Mouse (Mus musculus): ENCODE measurements around the gene B4galnt3. TPM values are rescaled to one million over a fixed set of nuclear protein-coding genes. Genes with fewer than 3 reads are reported as not detected.

The B4galnt3 gene
- total RNA-seq, 4 experiments from 2014 or later = 0.35 to 1.2 (median 0.87) TPM

- DNase-seq (ENCODE audit: low spot score in 2 of 2) = no peak
These were observed 19.5 kb downstream of the B4galnt3 start for GRCm38 (mm10) chr6:120274887-120275286.

- DNase-seq (ENCODE audit: low spot score in 2 of 2) = no peak
These were observed 20.2 kb downstream of the B4galnt3 start for GRCm38 (mm10) chr6:120274181-120274580.

- DNase-seq (ENCODE audit: low spot score in 2 of 2) = no peak
These were observed 30.2 kb downstream of the B4galnt3 start for GRCm38 (mm10) chr6:120264151-120264550.

- no peak for DNase-seq (ENCODE audit: low spot score in 2 of 2)
These were observed 30.8 kb downstream of the B4galnt3 start for GRCm38 (mm10) chr6:120263608-120264007.

- no peak for DNase-seq (ENCODE audit: low spot score in 2 of 2)
These were observed 31.4 kb downstream of the B4galnt3 start for GRCm38 (mm10) chr6:120262886-120263531.

- DNase-seq (ENCODE audit: low spot score in 2 of 2) = no peak
These were observed 34.9 kb downstream of the B4galnt3 start for GRCm38 (mm10) chr6:120259481-120259880.

- no peak for DNase-seq (ENCODE audit: low spot score in 2 of 2)
These were observed 37.9 kb downstream of the B4galnt3 start for GRCm38 (mm10) chr6:120256431-120256935.

GRCm38 (mm10) chr6:120255701-120256100 lies 38.7 kb downstream of the B4galnt3 start:
- no peak for DNase-seq (ENCODE audit: low spot score in 2 of 2)

- no peak for DNase-seq (ENCODE audit: low spot score in 2 of 2)
These were observed 39.2 kb downstream of the B4galnt3 start for GRCm38 (mm10) chr6:120255144-120255543.

- no peak for DNase-seq (ENCODE audit: low spot score in 2 of 2)
These were observed 39.7 kb downstream of the B4galnt3 start for GRCm38 (mm10) chr6:120254640-120255039.

- no peak for DNase-seq (ENCODE audit: low spot score in 2 of 2)
These were observed 41.6 kb downstream of the B4galnt3 start for GRCm38 (mm10) chr6:120252741-120253140.

GRCm38 (mm10) chr6:120251010-120251409 lies 43.3 kb downstream of the B4galnt3 start:
- no peak for DNase-seq (ENCODE audit: low spot score in 2 of 2)

- no peak for DNase-seq (ENCODE audit: low spot score in 2 of 2)
These were observed 44.5 kb downstream of the B4galnt3 start for GRCm38 (mm10) chr6:120249831-120250230.

GRCm38 (mm10) chr6:120246676-120247075 lies 47.7 kb downstream of the B4galnt3 start:
- no peak for DNase-seq (ENCODE audit: low spot score in 2 of 2)

- DNase-seq (ENCODE audit: low spot score in 2 of 2) = no peak
These were observed 51.1 kb downstream of the B4galnt3 start for GRCm38 (mm10) chr6:120243250-120243649.

GRCm38 (mm10) chr6:120242530-120242929 lies 51.8 kb downstream of the B4galnt3 start:
- DNase-seq (ENCODE audit: low spot score in 2 of 2) = no peak

GRCm38 (mm10) chr6:120241453-120241852 lies 52.9 kb downstream of the B4galnt3 start:
- no peak for DNase-seq (ENCODE audit: low spot score in 2 of 2)

- no peak for DNase-seq (ENCODE audit: low spot score in 2 of 2)
These were observed 53.9 kb downstream of the B4galnt3 start for GRCm38 (mm10) chr6:120240461-120240860.

GRCm38 (mm10) chr6:120235874-120236273 lies 58.5 kb downstream of the B4galnt3 start:
- no peak for DNase-seq (ENCODE audit: low spot score in 2 of 2)

- DNase-seq (ENCODE audit: low spot score in 2 of 2) = no peak
These were observed 61.5 kb downstream of the B4galnt3 start for GRCm38 (mm10) chr6:120232885-120233284.

- no peak for DNase-seq (ENCODE audit: low spot score in 2 of 2)
These were observed 63.9 kb downstream of the B4galnt3 start for GRCm38 (mm10) chr6:120230441-120230840.

- DNase-seq (ENCODE audit: low spot score in 2 of 2) = no peak
These were observed 64.6 kb downstream of the B4galnt3 start for GRCm38 (mm10) chr6:120229806-120230205.

GRCm38 (mm10) chr6:120227068-120227467 lies 67.3 kb downstream of the B4galnt3 start:
- no peak for DNase-seq (ENCODE audit: low spot score in 2 of 2)

Measured in layer of hippocampus, adult 8-10 months (tissue).